ENCODE assay signal across 12 mouse cellular contexts in the genomic region with DNA sequence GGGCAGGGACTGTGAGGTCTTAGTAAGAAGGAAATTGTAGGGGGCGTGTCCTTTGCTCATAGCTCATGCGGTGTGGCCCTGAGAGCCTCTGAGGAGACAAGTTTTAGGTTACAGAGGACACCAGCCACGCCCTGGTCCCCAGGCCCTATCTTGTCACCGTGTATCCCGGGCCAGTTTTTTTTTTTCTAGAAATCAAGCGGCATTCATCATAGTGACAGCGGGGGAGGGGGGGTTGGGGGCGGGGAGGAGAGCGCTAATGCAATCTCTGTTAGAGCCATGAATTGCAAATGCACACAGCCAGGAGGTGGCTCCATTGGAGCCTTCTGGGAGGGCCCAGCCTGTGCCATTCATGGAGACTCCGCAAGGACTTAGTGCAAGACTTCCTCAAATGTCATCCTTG.
DNase-seq lines count a peak whose midpoint lies in the region; ATAC-seq lines count a peak whose summit lies in the region.
"Had no signal": no experiment of that assay in that cellular context is flagged by ENCODE, and none has a peak within 500 bp of the region (broad histone marks: within the 10 kb centered on the region; RNA-seq: fewer than 3 reads in every experiment).

No protein-coding gene starts in this region.

- no peak overlapping the region for H3K27ac ChIP-seq in heart, embryonic 13.5 days (replicated peaks)
- H3K27ac ChIP-seq in forebrain, embryonic 13.5 days, result no peak overlapping the region
- no peak overlapping the region for H3K27ac ChIP-seq in midbrain, embryonic 13.5 days
- H3K27ac ChIP-seq: embryonic facial prominence, embryonic 12.5 days; gastrocnemius, adult 2 months; liver, embryonic 14.5 days had no signal

- 18% methylated on average over 10 of the region's 10 CpGs for whole genome bisulfite sequencing in heart, embryonic 13.5 days
- WGBS in forebrain, embryonic 13.5 days, result 8% methylated on average over 10 of the region's 10 CpGs
- WGBS in midbrain, embryonic 13.5 days, result 2% methylated on average over 10 of the region's 10 CpGs

- no peak for DNase-seq in heart, adult 9 months (ENCODE audit: low spot score in 2 of 2)
- peak; percentile 84 for DNase-seq in R1 (ENCODE audit: low read depth, low spot score)
- no peak for DNase-seq in testis, postnatal 10 days (ENCODE audit: low spot score)
- no peak for DNase-seq in lung, postnatal 36 days
- DNase-seq: gastrocnemius, adult 2 months had no signal

- no peaks in the 10 kb centered on the region for H3K36me3 ChIP-seq in heart, embryonic 13.5 days
- no peaks in the 10 kb centered on the region for H3K36me3 ChIP-seq in forebrain, embryonic 13.5 days (ENCODE audit: poor library complexity, severe bottlenecking)
- H3K36me3 ChIP-seq in midbrain, embryonic 13.5 days, result no peaks in the 10 kb centered on the region
- H3K36me3 ChIP-seq: embryonic facial prominence, embryonic 12.5 days had no signal

- H3K4me2 ChIP-seq in heart, embryonic 13.5 days, result peak overlapping the region; percentile 21
- no peak overlapping the region for H3K4me2 ChIP-seq in forebrain, embryonic 13.5 days
- H3K4me2 ChIP-seq in midbrain, embryonic 13.5 days (replicated peaks), result 0 out of 2 replicates have a peak overlapping the region, but pooled peaks have one; percentile 8
- H3K4me2 ChIP-seq: embryonic facial prominence, embryonic 12.5 days had no signal

- peaks cover 62% of the 10 kb centered on the region for H3K27me3 ChIP-seq in heart, embryonic 13.5 days (replicated peaks)
- no peaks in the 10 kb centered on the region; the same call in 1 of the 2 replicates for H3K27me3 ChIP-seq in forebrain, embryonic 13.5 days
- H3K27me3 ChIP-seq in midbrain, embryonic 13.5 days, result peaks cover 21% of the 10 kb centered on the region; the same call in 1 of the 2 replicates

- no peak overlapping the region for H3K9ac ChIP-seq in heart, embryonic 13.5 days
- no peak overlapping the region for H3K9ac ChIP-seq in forebrain, embryonic 13.5 days
- no peak overlapping the region for H3K9ac ChIP-seq in midbrain, embryonic 13.5 days (replicated peaks)
- H3K9ac ChIP-seq: liver, embryonic 14.5 days had no signal

- no peak overlapping the region for H3K4me3 ChIP-seq in heart, embryonic 13.5 days
- no peak overlapping the region for H3K4me3 ChIP-seq in forebrain, embryonic 13.5 days
- H3K4me3 ChIP-seq in midbrain, embryonic 13.5 days (replicated peaks), result no peak overlapping the region
- H3K4me3 ChIP-seq: embryonic facial prominence, embryonic 12.5 days; gastrocnemius, adult 2 months; megakaryocyte, embryonic 14.5 days had no signal

- peaks cover 16% of the 10 kb centered on the region for H3K4me1 ChIP-seq in heart, embryonic 13.5 days
- H3K4me1 ChIP-seq in forebrain, embryonic 13.5 days, result peaks cover 40% of the 10 kb centered on the region
- H3K4me1 ChIP-seq in midbrain, embryonic 13.5 days (replicated peaks), result peaks cover 41% of the 10 kb centered on the region

- ATAC-seq in heart, embryonic 13.5 days (ENCODE audit: extremely low read depth, insufficient number of reproducible peaks, low FRiP score, low TSS enrichment), result no peak
- ATAC-seq in forebrain, embryonic 13.5 days, result peak; percentile 73
- ATAC-seq in midbrain, embryonic 13.5 days, result peak; percentile 46
- ATAC-seq in monocyte, adult 5-6 weeks (replicated peaks; ENCODE audit: insufficient number of reproducible peaks, low FRiP score, low TSS enrichment, poor library complexity, severe bottlenecking), result no peak

- H3K9me3 ChIP-seq in heart, embryonic 13.5 days, result no peaks in the 10 kb centered on the region
- no peaks in the 10 kb centered on the region for H3K9me3 ChIP-seq in forebrain, embryonic 13.5 days (replicated peaks)
- no peaks in the 10 kb centered on the region for H3K9me3 ChIP-seq in midbrain, embryonic 13.5 days
- H3K9me3 ChIP-seq: embryonic facial prominence, embryonic 12.5 days; megakaryocyte, embryonic 14.5 days had no signal

Comparison
In these comparisons a context has a peak if more than half of its experiments do, and no peak if none do; other contexts are left out.
1. ATAC-seq: peak in forebrain, embryonic 13.5 days (single experiment) and midbrain, embryonic 13.5 days (single experiment); none in heart, embryonic 13.5 days (single experiment) and monocyte, adult 5-6 weeks (single experiment).